Mouse (Mus musculus) lung, postnatal 0 days (tissue): ENCODE results near the gene Mettl14. TPM values are rescaled to one million over a fixed set of nuclear protein-coding genes. Genes with fewer than 3 reads are reported as not detected.

Source experiments
- ATAC-seq: fragments of 200-750 bp; cut with Nextera tagmentation; 2 replicates; pipeline ENCODE4 v1.8.0; 2017; ENCODE audit warnings: moderate library complexity
- DNase-seq: peaks from one replicate; pipeline ENCODE4 v3.0.0-alpha.2; 2016; ENCODE audit warnings: low spot score
- H3K27ac ChIP-seq: fragments of 300-500 bp; sonication (generic); 2 replicates; pipeline ENCODE4 v1.5.1; 2014; ENCODE audit warnings: antibody characterized with exemption, mild to moderate bottlenecking, low read length, mixed read lengths
- H3K27me3 ChIP-seq: fragments of 300-500 bp; sonication (generic); replicated peaks from 2 replicates; pipeline ENCODE4 v1.6.1; 2014; ENCODE audit warnings: low read length, mixed read lengths; ENCODE audit not compliant: insufficient read depth
- H3K36me3 ChIP-seq: fragments of 300-500 bp; sonication (generic); 2 replicates; pipeline ENCODE4 v1.6.1; 2014; ENCODE audit warnings: low read length, mixed read lengths; ENCODE audit not compliant: insufficient read depth
- H3K4me1 ChIP-seq: fragments of 300-500 bp; sonication (generic); 2 replicates; pipeline ENCODE4 v1.6.1; 2014; ENCODE audit warnings: antibody characterized with exemption, low read depth, low read length, mixed read lengths; ENCODE audit not compliant: insufficient read depth
- H3K4me2 ChIP-seq: fragments of 300-500 bp; sonication (generic); replicated peaks from 2 replicates; pipeline ENCODE4 v1.6.1; 2014; ENCODE audit warnings: low read depth, mild to moderate bottlenecking, low read length, moderate library complexity, mixed read lengths
- H3K4me3 ChIP-seq: fragments of 300-500 bp; sonication (generic); 2 replicates; pipeline ENCODE4 v1.5.1; 2014; ENCODE audit warnings: low read depth, low read length
- H3K9ac ChIP-seq: fragments of 300-500 bp; sonication (generic); replicated peaks from 2 replicates; pipeline ENCODE4 v1.6.1; 2014; ENCODE audit warnings: low read depth, mild to moderate bottlenecking
- H3K9me3 ChIP-seq: fragments of 300-500 bp; sonication (generic); 2 replicates; pipeline ENCODE4 v1.6.1; 2016; ENCODE audit warnings: low read length, mixed read lengths
- CTCF ChIP-seq: IDR thresholded peaks from 2 replicates; pipeline ENCODE4 v1.5.1; 2016; ENCODE audit warnings: antibody characterized with exemption, mild to moderate bottlenecking
- EP300 ChIP-seq: IDR thresholded peaks from 2 replicates; pipeline ENCODE4 v1.6.1; 2016; ENCODE audit warnings: antibody characterized with exemption, mild to moderate bottlenecking, control low read depth
- WGBS: fragments of 180-500 bp; shearing (Covaris S2); extraction: QIAGEN DNeasy Blood & Tissue Kit; methylation state at CpG from one replicate; pipeline ENCODE4 v1.1.7; 2014; 5-methylcytosine and 5-hydroxymethylcytosine counted together
- polyA plus RNA-seq: library from polyadenylated mRNA; unstranded; fragments of >200 nt; fragmentation: Nextera tagmentation; extraction: Ambion mirVana; gene quantifications from 2 replicates; pipeline ENCODE4 v1.2.1, GENCODE M21; 2015

Mettl14 gene
- polyA plus RNA-seq, 1 experiment from 2014 or later: 11.5 TPM

DNA sequence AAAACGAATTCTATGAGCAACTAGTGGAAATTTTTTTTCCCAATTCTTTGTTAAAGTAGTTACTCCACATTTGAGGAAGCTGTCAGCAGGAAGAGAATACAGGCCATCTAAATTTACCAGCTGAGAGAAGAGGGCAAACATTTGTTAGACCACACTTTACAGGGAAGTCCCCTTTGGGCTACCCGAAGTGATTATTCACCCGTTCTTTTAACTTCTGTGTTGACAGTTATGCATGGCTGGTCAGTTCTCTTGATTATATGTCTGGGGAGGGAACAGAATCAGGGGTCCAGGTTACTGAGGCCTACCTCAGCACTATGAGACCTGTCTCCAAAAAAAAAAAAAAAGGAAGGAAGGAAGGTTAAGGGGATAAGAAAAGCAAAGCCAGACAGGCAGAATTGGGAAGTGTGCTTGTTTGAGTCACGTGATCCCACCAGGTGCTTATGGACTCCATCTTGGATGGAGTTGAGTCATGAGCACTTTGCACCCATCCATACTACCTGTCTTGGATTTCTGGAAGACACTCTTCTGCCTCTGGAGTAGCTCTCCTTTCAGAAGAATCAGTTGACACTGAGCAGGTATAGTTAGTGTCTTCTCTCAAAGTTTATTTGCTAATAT is 29.4 kb downstream of the Mettl14 start:
- TF ChIP-seq EP300 (no peak), CTCF (no peak)
- no peak for ATAC-seq
- 74% methylated on average over 4 of the region's 4 CpGs for WGBS

DNA sequence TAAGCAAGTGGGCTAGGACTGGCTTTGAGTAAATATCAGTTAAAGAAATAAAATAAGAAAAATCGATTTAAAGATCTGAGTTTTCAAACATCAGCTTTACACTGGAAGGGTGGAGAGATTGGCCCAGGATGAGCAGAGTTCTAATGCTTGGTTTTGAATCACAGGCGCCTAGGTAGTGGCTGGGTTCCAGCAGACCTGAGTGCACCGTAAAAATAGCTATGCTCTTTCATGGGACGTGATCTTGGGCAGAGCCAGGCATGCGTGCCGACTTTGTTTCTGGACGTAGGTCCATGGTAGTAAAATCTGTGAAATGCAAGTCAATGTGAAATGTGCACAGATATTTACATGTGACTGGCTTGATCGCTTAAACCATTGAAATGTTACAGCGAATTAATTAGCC is 31.5 kb downstream of the Mettl14 start:
- DNase-seq (no peak), ATAC-seq (no peak)
- Histone ChIP-seq H3K4me3 (no peak overlapping the region), H3K4me1 (no peaks in the 10 kb centered on the region), H3K9ac (no peak overlapping the region), H3K9me3 (no peaks in the 10 kb centered on the region), H3K36me3 (peaks cover 13% of the 10 kb centered on the region; the same call in 1 of the 2 replicates), H3K4me2 (no peak overlapping the region), H3K27me3 (no peaks in the 10 kb centered on the region), H3K27ac (no peak overlapping the region)
- WGBS: 95% methylated on average over 9 of the region's 9 CpGs
- no peak for TF ChIP-seq EP300
- TF ChIP-seq CTCF: no peak

More for the DNA sequence above, 29.4 kb downstream of the Mettl14 start:
- Histone ChIP-seq H3K4me2 (no peak overlapping the region), H3K4me3 (no peak overlapping the region), H3K27ac (no peak overlapping the region), H3K4me1 (no peaks in the 10 kb centered on the region), H3K9me3 (no peaks in the 10 kb centered on the region), H3K9ac (no peak overlapping the region), H3K27me3 (no peaks in the 10 kb centered on the region), H3K36me3 (peaks cover 8% of the 10 kb centered on the region; the same call in 1 of the 2 replicates)
- no peak for DNase-seq

DNA sequence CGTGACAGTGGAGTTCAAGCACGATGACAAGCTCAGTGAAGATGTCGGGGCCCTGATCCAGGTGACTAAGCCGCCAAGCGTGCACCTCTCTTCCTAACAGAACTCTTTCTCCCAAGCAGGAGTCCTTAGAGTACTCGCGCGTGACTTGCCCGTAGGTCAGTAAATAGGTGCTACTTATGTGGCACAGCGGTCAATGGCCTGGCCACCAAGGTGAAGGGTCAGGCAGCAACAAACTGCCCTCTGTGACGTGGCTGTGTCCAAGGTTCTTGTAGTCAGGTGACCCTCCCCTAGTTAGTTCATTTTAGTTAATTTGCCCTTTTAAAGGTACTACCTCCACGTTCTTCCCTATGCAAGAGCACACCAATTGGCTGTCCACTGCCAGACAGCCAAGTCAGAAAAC is 32.2 kb downstream of the Mettl14 start:
- no peak for TF ChIP-seq EP300
- TF ChIP-seq CTCF: no peak

DNA sequence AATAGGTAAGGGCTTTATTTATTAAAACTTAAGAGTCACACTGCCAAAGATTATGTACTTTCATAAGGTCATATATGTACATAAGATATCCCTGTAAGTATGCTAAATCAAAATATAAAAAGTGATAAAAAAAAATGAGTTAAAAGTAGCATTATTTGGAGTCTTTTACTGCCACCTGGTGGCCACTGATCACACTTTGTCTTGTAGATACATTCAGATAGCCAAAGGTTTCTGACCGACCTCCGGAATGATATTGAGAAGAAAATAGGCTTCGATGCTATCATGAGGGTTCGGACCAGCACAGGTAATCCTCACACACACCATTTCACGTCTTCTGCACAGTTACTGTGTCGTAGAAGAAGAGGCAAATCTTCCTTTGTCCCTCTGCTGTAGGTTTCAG is 32.7 kb downstream of the Mettl14 start:
- H3K4me2 ChIP-seq: no peak overlapping the region
- no peak overlapping the region for H3K9ac ChIP-seq
- H3K36me3 ChIP-seq: peaks cover 9% of the 10 kb centered on the region; the same call in 1 of the 2 replicates
- ATAC-seq: no peak
- TF ChIP-seq CTCF (peak; percentile 67), EP300 (no peak)
- H3K27me3 ChIP-seq: no peaks in the 10 kb centered on the region
- no peaks in the 10 kb centered on the region for H3K9me3 ChIP-seq
- no peak overlapping the region for H3K4me3 ChIP-seq
- WGBS: 63% methylated on average over 6 of the region's 6 CpGs
- peak; percentile 85 for DNase-seq
- H3K4me1 ChIP-seq: no peaks in the 10 kb centered on the region
- no peak overlapping the region for H3K27ac ChIP-seq

More for the DNA sequence above, 32.2 kb downstream of the Mettl14 start:
- no peaks in the 10 kb centered on the region for H3K4me1 ChIP-seq
- ATAC-seq (no peak), DNase-seq (no peak)
- no peaks in the 10 kb centered on the region for H3K27me3 ChIP-seq
- H3K4me2 ChIP-seq: no peak overlapping the region
- no peak overlapping the region for H3K27ac ChIP-seq
- 90% methylated on average over 12 of the region's 12 CpGs for WGBS
- H3K4me3 ChIP-seq: no peak overlapping the region
- H3K9me3 ChIP-seq: no peaks in the 10 kb centered on the region
- H3K36me3 ChIP-seq: peaks cover 9% of the 10 kb centered on the region; the same call in 1 of the 2 replicates
- no peak overlapping the region for H3K9ac ChIP-seq

DNA sequence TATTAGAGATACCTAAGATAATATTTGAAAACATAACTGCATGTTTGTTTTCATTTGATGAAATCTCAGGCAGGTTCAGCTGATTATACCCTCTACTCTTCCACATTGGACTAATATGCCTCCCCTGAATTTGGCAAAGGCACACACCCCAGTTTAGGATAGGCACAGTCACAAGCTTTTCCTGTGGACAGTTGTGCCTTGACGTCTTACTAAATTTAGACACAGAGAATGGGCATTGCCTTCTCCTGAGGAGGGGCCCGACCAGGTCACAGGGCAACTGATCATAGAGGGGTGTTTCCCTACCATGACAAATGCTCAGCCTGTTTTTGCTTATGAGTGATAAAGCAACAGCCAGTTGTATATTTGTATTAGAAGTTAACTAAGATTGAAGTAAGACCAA is 34.4 kb downstream of the Mettl14 start:
- Histone ChIP-seq H3K9ac (no peak overlapping the region), H3K36me3 (peaks cover 9% of the 10 kb centered on the region; the same call in 1 of the 2 replicates), H3K27ac (no peak overlapping the region), H3K9me3 (no peaks in the 10 kb centered on the region), H3K27me3 (no peaks in the 10 kb centered on the region), H3K4me3 (no peak overlapping the region), H3K4me1 (no peaks in the 10 kb centered on the region), H3K4me2 (no peak overlapping the region)
- DNase-seq: no peak
- ATAC-seq: no peak
- TF ChIP-seq CTCF: no peak
- TF ChIP-seq EP300: no peak
- 71% methylated on average over 2 of the region's 2 CpGs for WGBS

DNA sequence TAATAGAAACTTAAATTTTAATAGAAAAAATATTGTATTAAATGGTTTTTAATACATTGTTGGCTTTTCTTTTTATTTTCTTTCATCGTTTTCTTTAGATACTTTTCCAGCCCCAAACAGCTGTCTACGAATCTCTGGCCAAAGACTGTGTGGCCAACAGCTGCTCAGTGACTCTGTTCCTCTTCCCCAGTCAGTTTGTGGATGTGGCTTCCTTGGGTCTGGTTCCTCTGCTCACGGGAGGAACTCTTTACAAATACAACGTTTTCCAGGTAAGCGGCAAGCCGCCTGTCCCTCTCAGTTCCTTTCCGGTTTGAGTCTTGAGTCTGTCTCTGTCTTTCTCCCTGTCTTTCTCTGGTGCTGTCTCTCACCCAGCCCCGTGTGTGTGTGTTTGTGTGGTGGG is 35.3 kb downstream of the Mettl14 start:
- H3K4me3 ChIP-seq: no peak overlapping the region
- no peaks in the 10 kb centered on the region for H3K9me3 ChIP-seq
- ATAC-seq (no peak), DNase-seq (no peak)
- no peak overlapping the region for H3K9ac ChIP-seq
- H3K36me3 ChIP-seq: peaks cover 9% of the 10 kb centered on the region; the same call in 1 of the 2 replicates
- no peak overlapping the region for H3K4me2 ChIP-seq
- 76% methylated on average over 8 of the region's 8 CpGs for WGBS
- TF ChIP-seq EP300: no peak
- TF ChIP-seq CTCF: no peak
- H3K27ac ChIP-seq: no peak overlapping the region
- no peaks in the 10 kb centered on the region for H3K4me1 ChIP-seq
- H3K27me3 ChIP-seq: no peaks in the 10 kb centered on the region
